Mouse (Mus musculus): Measurements from ENCODE around the gene Cpeb1. TPM values are rescaled to one million over a fixed set of nuclear protein-coding genes. Genes with fewer than 3 reads are reported as not detected.

Gene Cpeb1
- total RNA-seq, 2 experiments from 2014 or later = 7.0 to 12.3 TPM

DNA sequence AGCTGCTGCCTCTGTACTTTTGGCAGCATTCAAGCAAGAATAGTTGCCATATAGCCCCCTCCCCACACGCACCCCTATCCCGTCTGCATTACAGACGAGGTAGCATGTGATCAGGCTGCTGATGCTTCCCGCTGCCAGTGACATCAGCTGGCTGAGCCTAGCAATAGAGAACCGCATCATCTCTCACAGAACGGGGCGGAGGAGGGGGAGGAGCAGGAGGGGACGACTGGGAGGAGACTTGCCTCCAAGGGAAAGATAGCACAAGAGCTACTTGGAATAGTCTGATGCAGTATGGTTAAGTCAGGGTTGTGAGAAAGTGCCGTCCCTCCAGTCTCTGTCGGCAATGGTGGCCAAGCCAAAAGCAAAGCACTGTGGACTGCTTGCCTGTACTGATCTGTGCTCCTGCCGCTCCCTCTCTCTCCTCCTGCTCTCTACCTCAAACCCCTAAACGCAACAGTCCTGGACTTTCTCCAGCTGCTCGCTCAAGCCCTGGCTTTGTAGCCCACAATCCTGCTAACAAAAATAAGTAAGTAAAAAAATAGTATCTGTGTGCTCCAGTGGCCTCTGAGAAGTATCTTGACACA, 82.8 kb downstream of the Cpeb1 start:
- no peak for DNase-seq (ENCODE audit: low spot score)
- intact Hi-C loops (cut with DNase I) = no loop called here

DNA sequence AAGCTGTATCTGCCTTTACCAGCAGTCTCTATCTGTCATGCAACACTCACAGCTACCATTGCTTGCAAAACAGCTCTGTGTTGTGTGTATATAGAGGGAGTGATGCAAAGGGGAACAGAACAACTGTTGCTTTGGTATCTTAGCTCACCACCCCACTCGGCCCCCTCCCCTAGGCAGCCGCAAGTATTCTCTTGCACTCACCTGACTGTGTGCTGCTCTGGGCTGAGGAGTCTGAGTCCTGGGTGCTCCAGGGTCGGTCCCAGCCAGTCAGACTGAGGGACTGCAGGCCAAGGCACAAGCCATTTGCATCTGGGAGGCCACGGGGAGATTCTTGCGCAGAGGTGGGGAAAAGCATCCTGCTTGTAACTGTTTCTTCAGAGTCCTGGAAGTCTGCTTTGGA, 83.5 kb downstream of the Cpeb1 start:
- DNase-seq (ENCODE audit: low spot score) = no peak
- intact Hi-C loops (cut with DNase I) = no loop called here

DNA sequence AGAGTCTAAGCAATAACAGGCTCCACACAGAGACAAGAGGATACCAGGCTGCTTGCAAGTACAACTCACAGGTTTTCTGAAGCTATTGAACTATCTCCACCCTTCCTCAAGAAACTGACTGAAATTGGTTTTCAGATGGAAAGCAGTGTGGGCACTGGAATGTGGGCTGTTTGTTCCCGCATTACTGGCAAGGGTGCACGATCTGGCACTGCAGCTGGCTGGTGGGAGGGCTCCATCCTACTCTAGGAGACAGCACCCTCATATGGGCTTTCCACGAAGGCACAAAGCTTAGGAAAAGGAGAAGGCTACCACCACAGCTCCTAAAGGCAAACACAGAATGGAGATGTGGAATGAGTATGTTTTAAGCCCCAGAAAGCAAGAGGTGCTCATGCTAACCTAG, 85.5 kb downstream of the Cpeb1 start:
- intact Hi-C loops (cut with DNase I) = no loop called here
- no peak for DNase-seq (ENCODE audit: low spot score)

GRCm38 (mm10) chr7:81367946-81368345, 87.3 kb downstream of the Cpeb1 start:
- no peak for DNase-seq (ENCODE audit: low spot score)
- intact Hi-C loops (cut with DNase I) = no loop called here

GRCm38 (mm10) chr7:81356975-81357374, 98.3 kb downstream of the Cpeb1 start:
- no peak for DNase-seq (ENCODE audit: low spot score)
- intact Hi-C loops (cut with DNase I) = no loop called here

DNA sequence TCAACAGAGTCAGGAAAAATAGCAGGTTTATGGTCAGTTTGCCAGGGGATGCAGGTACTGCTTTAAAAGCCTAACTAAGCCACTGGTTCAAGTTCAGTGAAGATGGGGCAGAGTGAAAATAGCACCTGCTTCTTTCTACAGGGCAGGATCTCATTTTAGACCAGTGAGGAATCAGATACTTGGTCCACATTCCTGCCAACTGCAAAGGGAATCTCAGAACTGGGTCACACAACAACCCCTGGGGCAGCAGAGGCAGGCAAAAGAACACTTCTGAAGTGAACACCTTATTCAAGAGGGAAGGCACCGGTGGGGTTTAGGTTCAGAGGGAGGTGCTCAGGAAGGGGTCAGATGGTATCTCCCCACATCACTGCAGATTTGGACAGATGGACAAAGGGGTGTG, 98.9 kb downstream of the Cpeb1 start:
- intact Hi-C loops (cut with DNase I) = no loop called here
- no peak for DNase-seq (ENCODE audit: low spot score)

DNA sequence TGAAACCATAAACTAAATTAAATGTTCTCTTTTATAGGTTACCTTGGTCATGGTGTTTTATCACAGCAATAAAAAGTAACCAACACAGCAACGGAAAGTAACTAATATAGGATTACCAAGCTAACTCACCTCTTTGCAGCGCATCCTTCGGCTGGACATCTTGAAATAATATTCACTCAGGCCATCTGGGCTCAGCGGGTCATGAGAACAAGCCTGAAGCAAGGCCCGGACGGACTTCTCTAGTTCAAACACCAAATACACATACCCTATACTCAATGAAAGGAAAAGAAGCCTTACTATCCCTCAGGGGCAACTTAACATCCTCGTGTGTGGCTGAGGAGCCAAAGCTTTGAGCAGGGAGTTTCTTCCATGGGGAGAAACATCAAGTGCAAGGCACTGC, 99.5 kb downstream of the Cpeb1 start:
- DNase-seq (ENCODE audit: low spot score) = no peak
- intact Hi-C loops (cut with DNase I) = no loop called here

DNA sequence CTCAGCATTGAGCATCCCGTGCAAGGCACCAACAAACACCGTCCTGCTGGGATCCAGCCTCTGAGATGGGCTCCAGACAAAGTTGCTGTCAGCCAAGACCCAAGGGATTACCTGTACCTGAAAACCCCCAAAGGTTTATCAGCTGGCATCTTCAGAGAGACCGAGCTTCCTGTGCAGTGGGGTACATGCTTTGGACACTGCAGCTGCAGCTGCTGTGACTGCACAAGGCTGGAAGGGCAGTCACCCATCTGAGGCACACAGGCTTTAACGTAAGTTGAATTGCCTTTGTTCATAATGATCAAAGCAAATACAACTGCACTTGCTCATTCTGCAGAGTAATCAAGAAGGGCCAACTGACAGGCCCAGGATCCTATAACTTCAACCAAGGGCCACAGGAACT, 103.4 kb downstream of the Cpeb1 start:
- DNase-seq (ENCODE audit: low spot score) = no peak
- intact Hi-C loops (cut with DNase I) = no loop called here

- intact Hi-C loops (cut with DNase I) = loop anchor here (5.0 to 10.0 kb wide), 5 partner anchors 174 to 483 kb away; partner anchors contain the start of genes Fsd2, Zfp592 and Zscan2
- DNase-seq (ENCODE audit: low spot score) = no peak
These were observed 107.1 kb downstream of the Cpeb1 start for GRCm38 (mm10) chr7:81348206-81348605.

GRCm38 (mm10) chr7:81345447-81346170, 109.7 kb downstream of the Cpeb1 start:
- DNase-seq (ENCODE audit: low spot score) = no peak
- intact Hi-C loops (cut with DNase I) = loop anchor here (5.0 to 10.0 kb wide), 5 partner anchors 177 to 481 kb away; partner anchors contain the start of genes Fsd2, Zfp592 and Zscan2

DNA sequence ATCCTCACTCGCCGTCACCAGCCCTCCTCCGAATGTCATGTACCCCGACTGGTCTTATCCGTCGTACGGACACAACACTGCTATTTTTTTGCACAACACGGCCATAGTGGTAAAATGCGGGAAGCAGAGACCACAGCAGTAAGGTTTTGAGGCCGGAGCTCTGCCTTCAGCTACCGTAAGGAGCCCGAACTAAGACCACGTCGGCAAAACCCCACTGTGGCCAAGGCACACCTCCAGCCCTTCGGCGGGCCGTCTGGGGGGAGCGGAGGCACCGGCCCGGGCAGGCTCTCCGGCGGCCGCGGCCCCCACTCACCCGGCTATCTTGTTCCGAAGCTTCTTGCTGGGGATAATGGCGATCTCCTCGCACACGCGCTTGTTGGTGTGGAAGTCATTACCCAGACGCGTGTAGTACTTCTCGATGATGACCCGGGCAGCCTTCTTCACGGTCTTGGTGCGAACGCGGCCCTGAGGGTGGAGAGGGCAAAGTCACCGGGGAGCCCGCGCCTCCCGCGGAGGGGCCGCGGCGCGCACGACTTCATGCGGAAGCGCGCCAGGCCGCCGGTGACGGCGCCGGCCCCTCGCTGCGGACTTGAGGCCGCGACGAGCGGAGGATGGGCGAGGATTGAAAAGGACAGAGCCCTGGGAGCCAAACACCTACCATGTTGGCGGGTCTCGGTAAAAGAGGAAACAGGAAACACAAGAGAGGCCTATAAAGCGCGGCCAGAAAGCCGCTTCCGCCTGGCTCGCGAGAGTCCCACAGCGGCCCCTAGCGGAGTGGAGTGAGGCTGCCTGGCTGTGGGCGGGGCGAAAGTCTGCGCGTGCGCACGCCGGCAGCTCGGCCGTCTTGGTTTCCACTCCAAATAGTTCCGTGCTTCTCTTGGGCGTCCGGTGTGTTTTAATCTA, 110.5 kb downstream of the Cpeb1 start, which contains the start of gene Rps17:
Gene Rps17, minus strand, starts transcription at position 711 of the 903 bp plus-strand sequence.
- intact Hi-C loops (cut with DNase I) = loop anchor here (5.0 to 10.0 kb wide), 5 partner anchors 178 to 480 kb away; partner anchors contain the start of genes Fsd2, Zfp592 and Zscan2
- DNase-seq (ENCODE audit: low spot score) = peak; percentile 92

GRCm38 (mm10) chr7:81343831-81344230, 111.4 kb downstream of the Cpeb1 start:
- DNase-seq (ENCODE audit: low spot score) = no peak
- intact Hi-C loops (cut with DNase I) = loop anchor here (10.0 kb wide), 4 partner anchors 221 to 479 kb away; partner anchors contain the start of genes Fsd2, Zfp592 and Zscan2

- intact Hi-C loops (cut with DNase I) = loop anchor here (10.0 kb wide), 4 partner anchors 221 to 479 kb away; partner anchors contain the start of genes Fsd2, Zfp592 and Zscan2
- DNase-seq (ENCODE audit: low spot score) = no peak
These were observed 111.9 kb downstream of the Cpeb1 start for GRCm38 (mm10) chr7:81343316-81343715.

- intact Hi-C loops (cut with DNase I) = loop anchor here (10.0 kb wide), 4 partner anchors 222 to 478 kb away; partner anchors contain the start of genes Fsd2, Zfp592 and Zscan2
- DNase-seq (ENCODE audit: low spot score) = no peak
These were observed 112.7 kb downstream of the Cpeb1 start for GRCm38 (mm10) chr7:81342356-81343094.

GRCm38 (mm10) chr7:81341563-81341962, 113.7 kb downstream of the Cpeb1 start:
- DNase-seq (ENCODE audit: low spot score) = no peak
- intact Hi-C loops (cut with DNase I) = loop anchor here (10.0 kb wide), 4 partner anchors 223 to 477 kb away; partner anchors contain the start of genes Fsd2, Zfp592 and Zscan2

DNA sequence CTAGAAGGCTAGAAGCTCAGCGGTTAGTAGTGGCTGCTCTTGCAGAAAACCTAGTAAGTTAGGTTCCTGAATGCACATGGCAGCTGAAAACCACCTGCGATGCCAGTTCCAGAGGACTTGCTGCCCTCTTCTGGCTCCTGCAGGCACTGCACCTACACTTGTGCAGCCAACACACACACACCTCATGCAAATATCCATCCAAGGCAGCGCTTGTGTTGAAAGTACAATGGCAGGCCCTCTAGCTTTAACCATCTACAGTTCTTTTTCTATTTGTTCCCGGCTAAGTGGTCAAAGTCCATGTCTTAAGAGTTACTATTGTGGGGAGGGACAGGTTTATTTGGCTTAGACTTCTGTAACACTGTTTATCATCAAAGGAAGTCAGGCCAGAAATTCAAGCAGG, 115.5 kb downstream of the Cpeb1 start:
- no peak for DNase-seq (ENCODE audit: low spot score)
- intact Hi-C loops (cut with DNase I) = loop anchor here (2.0 to 10.0 kb wide), 5 partner anchors 131 to 475 kb away; partner anchors contain the start of genes Fsd2, Zfp592 and Zscan2

DNA sequence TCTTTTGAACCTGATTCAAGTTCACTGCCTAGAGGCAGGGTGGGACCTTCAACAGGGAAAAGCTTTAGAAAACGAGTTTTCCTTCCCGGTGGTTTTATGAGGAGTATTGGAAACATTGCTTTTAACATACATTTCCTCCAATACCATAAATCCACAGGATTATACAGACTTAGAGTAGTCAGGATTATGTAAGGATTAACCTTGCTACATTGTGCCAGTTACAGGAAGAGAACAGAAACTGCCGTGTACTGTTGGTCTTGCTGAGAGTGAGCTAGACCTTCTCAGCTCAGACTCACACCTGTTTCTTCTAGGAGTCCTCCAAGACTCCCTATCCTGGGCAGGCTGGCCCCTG, 116.8 kb downstream of the Cpeb1 start:
- DNase-seq (ENCODE audit: low spot score) = no peak
- intact Hi-C loops (cut with DNase I) = loop anchor here (2.0 kb wide), 1 partner anchor 130 kb away; no protein-coding TSS in a partner anchor

GRCm38 (mm10) chr7:81337785-81338521, 117.3 kb downstream of the Cpeb1 start:
- DNase-seq (ENCODE audit: low spot score) = no peak
- intact Hi-C loops (cut with DNase I) = loop anchor here (2.0 kb wide), 1 partner anchor 129 kb away; no protein-coding TSS in a partner anchor
